Mouse (Mus musculus) erythroid progenitor cell, adult 5-6 weeks (primary cell): ENCODE results near the gene Pcbp3. TPM values are rescaled to one million over a fixed set of nuclear protein-coding genes. Genes with fewer than 3 reads are reported as not detected.
"Not testable (repeated sequence)": the region's sequence is repeated elsewhere in the genome, so short reads cannot be mapped to it uniquely, and the experiment has no call there.

ENCODE experiments used
- ATAC-seq: replicated peaks from 2 replicates; pipeline ENCODE4 v1.8.0; 2016; ENCODE audit warnings: moderate number of reproducible peaks, mild to moderate bottlenecking, moderate TSS enrichment, inconsistent platforms; ENCODE audit not compliant: poor library complexity, low FRiP score, severe bottlenecking
- total RNA-seq, 2 experiments: library from RNA; stranded (forward) in 1 of 2; stranded (reverse) in 1 of 2; fragments of 150-400 nt in 1 of 2; fragments of 186-747, 209-891 nt in 1 of 2; gene quantifications; 2 replicates each; pipeline versions ENCODE4 v1.2.3 to v1.2.4; 2015 to 2017; ENCODE audit warnings: low replicate concordance in 2 of 2

Gene Pcbp3
- total RNA-seq (2015; ENCODE audit: low replicate concordance) (2.9 TPM in 1 of 2 replicates, not detected in the other), total RNA-seq (2017; ENCODE audit: low replicate concordance) (not detected in 2 replicates)

DNA sequence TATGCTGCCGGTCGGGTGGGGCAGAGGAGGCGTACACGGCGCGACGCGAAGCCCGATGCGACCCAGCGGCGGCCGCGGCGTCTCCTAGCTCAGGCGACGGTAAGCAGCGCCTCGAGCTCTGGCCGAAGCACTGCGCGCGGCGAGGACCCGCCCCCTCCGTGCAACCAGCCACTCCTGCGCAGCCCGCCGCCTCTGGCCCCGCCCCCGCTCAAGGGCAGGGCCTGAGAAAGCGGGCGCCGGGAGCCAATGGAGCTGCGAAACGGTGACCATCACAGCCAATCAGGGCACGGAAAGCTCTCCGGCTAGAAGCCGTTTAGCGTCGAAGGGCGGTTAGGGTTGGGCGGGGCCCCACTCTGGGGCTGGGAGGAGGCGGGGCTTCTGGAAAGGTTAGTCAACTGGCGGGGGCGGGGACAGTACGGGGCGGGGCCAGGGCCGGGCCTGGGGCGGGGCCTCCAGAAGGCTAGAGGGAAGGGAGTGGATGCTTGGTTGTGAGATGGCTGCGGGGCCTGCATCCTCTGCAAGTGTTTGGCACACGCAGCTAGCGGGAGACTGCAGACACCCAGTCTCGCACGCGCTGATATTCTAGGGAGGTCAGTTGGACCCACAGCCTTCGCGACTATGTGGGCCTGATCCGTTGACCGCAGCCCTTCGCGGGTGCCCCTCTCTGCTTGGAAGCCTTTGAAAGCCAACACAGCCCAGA lies at the start of gene Pcbp3:
Pcbp3 (minus strand) TSS at position 98 of the 700 bp plus-strand sequence.
- peak; percentile 92 for ATAC-seq

DNA sequence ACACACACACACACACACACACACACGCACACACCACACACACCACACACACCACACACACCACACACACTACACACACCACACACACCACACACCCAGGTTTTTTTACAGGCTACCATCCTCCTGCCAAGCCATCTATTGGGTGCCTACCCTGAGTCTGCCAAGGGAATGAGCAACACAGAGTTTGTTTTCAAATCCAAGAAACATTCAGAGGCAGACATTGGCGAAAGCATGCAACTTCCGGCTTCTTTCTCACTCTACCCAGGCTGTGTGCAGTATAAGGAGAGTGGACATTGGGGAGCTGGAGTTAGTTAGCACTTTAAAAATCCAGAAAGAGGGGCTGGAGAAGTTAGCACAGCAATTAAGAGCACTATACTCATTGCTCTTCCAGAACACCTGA lies 47.0 kb upstream of the Pcbp3 start:
- ATAC-seq: no peak

DNA sequence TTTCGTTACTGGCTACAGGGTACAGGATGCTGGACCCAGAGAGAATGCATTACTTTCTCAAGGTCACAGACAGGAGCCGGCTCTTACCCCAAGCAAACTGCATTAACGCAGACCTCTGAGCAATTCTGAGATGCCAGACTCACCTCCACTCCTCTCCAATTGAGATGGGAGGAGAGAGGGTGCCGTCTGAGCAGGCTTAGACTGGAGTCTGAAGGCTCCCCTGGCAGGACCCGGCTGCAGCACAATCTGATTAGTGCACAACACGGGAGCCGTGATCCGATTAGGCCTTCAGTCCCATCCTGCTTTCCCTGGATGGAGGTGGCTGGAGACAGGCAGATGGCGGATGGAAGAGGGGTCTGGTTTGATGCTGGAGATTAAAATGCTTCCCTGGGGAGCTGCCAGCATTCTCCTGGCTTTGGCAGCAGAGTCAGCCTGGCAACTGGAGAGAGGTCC lies 46.4 kb upstream of the Pcbp3 start:
- no peak for ATAC-seq

DNA sequence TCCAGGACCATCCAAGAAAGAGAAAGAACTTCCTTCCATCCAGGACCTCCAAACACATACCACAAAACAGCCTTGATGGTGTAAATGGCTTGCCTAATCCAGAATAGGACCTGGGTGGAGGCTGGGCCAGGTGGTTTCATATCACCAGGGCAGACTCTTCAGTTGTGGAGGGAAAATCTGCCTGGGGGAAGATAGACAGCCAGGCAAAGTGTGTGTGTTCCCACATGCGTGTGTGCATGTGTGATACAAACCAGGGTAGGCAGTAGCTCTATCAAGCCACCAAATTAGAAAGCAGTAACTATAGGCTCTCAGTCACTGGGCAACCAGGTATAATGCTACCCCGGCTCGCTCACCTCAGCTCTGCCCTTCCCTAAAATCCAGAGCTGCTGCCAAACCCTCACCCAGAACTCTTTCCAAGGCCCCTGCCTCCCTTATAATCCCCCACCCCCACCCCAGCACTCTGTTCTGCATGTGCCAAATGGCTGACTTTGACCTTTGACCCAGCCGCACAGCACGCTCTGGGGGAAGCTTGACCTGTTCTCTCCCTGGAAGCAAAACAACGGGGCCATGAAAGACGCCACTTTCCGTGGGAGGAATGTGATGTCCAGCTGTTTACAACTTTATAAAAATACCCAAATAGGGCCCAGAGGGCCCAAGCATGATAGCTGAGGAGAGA lies 45.9 kb upstream of the Pcbp3 start:
- no peak for ATAC-seq

DNA sequence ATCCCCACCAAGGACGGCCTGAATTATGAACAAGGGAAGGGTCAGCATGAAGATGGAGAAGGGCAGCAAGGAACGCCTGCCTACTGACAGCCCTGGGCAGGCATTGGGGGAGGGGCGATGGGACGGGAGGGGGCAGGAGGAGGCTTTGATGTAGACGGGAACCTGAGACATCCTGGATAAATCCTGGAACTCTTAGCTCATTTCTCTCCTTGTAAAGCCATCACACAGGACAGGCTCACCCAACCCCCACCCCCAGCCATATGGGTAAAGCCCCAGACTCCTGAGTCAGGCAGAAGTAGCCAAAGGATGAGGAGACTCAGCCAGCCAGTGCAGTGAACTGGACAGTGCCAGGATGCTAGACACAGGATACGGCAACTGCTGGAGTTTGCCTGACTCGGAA lies 43.2 kb upstream of the Pcbp3 start:
- ATAC-seq: no peak

DNA sequence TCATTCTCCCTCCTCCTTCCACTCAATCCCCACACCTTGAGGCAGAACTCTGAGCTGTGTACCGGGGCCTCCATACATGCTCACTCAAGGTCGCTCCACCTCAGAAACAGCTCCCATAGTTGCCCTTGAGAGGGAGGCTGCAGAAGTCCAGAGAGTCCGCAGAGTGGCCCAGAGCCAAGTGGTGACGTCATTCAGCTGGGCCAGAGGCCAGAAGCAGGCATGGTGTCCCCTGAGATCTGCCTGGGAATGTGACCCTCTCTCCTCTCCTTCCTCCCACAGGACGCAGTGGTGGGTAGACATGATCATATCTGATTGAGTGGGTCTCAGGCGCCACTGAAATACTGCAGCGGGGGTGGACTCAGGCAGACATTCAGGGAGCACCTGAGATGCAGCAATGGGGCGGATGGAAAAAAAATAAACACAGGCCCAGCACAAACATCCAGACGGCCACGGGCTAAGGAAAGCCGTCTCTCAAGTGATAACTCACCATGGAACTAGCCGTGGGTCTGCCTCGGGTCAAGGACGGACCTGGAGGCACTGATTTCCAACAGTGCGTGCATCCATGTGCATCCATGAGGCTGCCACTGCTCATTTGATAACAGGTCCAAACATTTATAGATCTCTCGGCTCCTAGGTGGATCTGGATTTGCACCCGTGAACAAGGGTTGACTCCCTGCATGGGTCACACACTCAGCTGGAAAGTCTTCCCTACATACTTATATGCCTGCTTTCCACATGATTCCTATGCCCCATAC lies 36.2 kb upstream of the Pcbp3 start:
- ATAC-seq: 0 out of 2 replicates have a peak, but pooled peaks have one; percentile 30

DNA sequence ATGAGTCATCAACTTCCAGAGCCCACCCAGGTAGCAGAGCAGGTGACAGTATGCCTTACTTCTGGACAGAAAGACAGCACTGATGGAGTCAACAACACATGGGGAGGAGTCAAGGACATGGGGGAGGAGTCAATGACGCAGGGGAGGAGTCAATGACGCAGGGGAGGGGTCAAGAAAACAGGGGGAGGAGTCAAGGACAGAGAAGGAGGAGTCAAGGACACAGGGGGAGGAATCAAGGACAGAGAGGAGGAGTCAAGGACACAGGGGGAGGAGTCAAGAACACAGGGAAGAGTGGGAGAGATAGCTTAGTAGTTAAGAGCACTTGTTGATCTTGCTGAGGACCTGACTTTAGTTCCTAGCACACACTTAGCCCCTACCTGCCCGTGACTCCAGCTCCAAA lies 30.8 kb upstream of the Pcbp3 start:
- ATAC-seq: no peak

DNA sequence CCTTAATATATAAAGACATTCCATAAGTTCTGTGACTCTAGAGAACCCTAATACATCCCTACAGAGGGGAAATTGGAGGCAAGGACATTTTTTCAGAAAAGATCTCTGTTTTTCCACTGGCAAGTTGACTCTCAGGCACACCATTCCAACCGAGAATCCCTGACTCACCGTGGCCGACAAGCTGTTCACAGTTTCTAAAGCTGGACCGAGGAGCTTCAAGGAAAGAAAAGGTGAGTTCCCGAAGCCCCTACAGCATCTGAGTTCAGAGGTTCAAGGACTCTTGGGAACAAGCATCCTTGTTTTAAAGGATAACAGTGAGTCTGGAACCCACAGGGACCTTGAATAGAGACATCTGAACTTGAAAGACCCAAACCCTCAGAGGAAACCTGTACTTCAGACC lies 26.9 kb upstream of the Pcbp3 start:
- ATAC-seq: no peak

DNA sequence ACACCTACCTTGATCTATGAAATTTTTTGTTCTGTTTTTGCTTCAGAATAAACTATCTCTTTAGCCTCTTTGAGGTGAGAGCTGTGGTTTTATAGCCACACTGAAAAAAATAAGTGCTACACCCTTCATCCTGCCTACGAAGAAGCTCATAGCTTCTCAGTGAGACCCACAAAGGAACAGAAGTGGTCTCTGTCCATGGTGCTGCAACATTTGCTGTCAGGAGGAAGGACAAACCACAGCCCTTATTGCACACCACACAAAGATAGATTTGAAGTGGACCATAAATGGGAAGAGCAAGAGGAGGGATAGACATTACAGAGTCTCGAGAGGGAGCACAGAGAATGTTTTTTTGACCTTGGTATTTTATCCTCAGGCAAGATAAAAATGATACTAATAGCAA lies 16.4 kb upstream of the Pcbp3 start:
- no peak for ATAC-seq

DNA sequence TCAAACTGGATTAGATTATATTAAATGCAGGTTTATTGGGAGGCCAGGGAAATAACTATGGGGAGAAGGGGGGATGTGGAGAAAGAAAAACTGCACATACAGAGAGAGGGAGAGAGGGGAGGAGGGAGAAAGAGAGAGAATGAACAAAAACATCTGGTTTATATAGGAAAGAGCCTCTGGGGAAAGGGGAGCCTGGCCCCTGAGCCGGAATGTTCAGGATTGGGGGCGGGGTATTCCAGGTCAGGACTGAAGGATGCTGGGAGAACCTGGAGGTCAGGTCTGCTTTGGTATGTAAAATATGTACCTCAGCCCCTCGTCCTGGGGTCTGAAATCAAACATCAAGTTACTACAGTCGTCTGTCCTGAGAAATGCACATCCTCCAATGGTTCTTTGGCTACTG lies 15.0 kb upstream of the Pcbp3 start:
- no peak for ATAC-seq

DNA sequence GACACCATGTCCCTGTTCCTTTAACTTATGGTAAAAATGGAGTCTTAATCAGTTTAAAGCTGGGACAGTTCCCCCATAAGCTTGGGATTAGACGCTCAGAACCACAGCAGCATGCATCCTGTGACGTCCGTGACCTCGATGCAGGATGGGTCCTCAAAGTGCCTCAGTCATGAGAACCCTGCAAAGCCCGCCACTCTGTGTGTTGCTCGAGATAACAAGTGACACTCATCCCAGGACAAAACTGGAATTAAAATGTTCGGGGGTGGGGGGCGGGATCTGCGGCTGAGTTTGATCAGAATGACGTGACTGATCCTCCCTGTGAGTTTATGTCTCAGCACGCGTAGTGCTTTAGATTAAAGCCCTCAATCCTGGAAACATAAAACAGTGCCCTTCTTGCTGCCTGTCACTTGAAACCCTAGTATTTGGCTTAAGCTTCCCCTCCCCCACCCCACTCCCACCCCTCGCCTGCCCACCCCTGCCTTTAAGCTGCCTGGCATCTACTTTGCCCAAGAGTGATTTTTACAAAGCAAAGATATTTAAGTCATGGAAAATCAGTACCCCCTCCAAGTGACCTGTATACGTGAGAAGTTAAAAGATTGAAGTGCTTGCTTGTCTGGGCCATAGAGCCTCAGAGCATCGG lies 12.2 kb upstream of the Pcbp3 start:
- no peak for ATAC-seq

DNA sequence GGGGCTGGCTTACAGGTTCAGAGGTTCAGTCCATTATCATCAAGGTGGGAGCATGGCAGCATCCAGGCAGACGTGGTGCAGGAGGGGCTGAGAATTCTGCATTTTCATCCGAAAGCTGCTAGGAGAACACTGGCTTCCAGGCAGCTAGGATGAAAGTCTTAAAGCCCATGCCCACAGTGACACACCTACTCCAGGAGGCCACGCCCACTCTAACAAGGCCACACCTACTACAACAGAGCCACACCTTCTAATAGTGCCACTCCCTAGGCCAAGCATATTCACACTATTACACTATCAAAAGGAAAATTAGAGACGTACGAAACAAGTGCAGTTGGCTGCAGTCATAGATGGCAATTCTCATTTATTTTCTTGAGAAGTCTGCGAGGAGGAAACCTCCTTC lies 10.6 kb upstream of the Pcbp3 start:
- ATAC-seq: not testable (repeated sequence)

DNA sequence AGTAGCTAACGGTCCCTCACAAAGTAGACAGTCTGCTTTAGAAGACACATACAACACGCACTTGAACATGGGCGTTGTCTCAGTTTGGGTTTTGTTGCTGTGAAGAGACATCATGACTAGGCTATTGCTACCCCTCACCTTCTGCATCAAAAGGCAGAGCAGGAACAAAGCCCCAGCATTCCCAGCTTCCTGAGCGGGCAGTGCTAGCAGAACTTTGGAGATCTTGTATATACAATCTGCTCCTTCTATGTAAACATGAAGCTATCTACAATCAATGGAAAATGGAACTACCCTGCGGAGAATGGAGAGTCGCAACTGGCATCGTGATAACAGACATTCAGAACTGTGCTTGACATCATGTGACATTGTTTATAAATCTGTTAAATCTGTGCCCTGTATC lies 9.3 kb upstream of the Pcbp3 start:
- ATAC-seq: no peak

DNA sequence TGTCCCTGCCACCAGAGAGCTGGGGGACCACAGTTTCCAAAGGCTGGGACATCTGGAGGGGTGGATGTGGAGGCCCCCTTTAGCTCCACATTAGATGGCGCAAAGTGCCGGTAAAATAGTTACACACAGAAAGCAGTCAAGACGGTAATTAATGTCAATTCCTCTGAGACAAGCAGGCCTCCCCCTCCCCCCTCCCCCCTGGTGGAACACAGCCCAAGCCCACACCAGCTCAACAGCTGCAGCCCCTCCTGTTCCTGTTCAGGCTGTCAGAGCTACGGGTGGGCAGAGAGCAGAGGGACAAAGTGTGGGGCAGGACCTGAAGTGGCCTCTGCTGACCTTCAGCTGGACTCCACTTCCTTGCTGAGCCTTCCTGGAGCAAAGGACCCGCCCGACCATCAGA lies 2.7 kb upstream of the Pcbp3 start:
- ATAC-seq: no peak

DNA sequence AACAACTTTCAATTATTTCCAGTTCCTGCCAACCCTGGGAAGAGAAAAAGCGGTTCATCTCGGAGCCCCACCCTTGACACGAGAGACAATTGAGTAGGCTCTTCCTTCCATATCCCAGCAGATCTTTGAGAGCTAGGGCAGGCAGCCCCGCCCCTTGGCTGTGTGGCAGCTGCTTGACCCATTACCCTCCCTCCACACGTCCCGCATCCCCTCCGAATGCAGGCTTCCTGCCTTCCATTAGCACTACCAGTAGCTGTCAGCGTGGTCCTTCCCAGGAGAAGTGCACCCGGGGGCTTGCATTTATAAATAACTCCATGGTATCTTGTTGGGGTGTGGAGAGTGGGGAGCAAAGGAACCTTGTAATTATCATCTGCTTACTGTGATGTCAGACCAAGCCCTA lies 2.3 kb upstream of the Pcbp3 start:
- no peak for ATAC-seq

DNA sequence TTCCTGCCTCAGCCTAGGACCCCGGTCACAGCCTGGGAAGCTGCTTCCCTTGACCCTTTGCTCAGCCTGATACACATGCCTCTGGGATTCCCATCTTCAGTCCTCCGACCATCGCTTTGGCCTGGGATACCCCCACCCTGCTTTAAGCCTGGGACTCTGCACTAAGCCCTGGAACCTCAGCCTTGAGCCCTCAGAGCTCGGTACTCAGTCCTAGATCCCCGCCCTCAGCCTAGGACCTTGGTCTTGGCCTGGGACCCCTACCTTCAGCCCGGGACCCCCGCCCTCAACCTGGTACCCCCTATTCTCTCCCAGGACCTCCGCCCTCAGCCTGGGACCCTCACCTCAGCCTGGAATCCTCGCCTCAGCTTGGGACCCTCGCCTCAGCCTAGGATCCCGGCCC lies 531 bp downstream of the Pcbp3 start:
- no peak for ATAC-seq

DNA sequence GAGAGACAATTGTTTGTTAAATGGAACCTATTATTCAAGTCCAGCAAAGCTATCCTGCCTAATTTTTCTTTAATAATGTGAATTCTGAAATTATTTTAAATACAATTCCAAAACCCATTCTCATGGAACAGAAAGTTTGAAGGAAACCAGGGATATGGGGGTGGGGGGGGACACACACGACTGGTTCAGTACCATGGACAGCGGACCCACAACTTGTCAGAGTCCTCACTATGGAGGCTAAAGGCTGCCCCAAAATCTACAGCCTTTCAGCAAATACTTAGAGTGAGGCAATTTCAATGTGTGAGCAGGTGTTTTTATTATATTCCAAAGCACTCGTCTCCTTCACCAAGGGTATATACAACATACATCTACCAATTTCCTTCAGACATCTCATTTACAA lies 3.5 kb downstream of the Pcbp3 start:
- ATAC-seq: no peak

DNA sequence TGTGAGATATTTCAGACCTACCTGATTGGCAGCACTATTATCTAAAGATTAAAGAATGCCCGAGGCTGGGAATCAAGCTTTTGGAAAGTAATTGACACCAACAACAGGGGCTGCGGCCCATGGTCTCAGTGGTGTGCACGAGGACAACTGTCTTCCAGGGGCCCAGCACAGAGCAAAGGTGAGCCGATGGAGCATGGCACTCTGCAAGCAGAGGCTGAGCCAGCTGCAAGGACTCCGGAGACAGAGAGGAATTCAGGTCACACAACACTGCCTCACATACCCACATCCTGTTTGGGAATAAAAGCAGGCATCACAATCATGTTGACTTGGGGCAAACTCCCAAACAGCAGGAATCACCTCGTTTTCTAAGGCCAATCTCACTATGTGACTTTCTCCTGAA lies 5.5 kb downstream of the Pcbp3 start:
- no peak for ATAC-seq

DNA sequence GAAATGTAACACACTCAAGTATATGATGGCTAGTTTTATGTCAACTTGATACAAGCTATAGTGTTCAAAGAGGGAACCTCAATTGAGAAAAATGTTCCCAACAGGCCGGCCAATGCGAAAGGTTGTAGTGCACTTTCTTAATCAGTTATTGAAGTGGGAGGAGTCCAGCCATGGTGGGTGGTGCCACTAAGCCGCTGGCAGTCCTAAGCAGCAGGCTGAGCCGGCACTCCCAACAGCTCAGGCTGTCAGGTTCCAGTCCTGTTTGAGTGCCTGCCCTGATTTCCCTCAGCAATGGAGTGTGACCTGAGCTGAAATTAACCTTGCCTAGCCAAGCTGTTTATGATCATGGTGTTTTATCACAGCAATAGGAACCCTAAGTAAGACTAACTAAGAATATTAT lies 20.6 kb downstream of the Pcbp3 start:
- no peak for ATAC-seq

DNA sequence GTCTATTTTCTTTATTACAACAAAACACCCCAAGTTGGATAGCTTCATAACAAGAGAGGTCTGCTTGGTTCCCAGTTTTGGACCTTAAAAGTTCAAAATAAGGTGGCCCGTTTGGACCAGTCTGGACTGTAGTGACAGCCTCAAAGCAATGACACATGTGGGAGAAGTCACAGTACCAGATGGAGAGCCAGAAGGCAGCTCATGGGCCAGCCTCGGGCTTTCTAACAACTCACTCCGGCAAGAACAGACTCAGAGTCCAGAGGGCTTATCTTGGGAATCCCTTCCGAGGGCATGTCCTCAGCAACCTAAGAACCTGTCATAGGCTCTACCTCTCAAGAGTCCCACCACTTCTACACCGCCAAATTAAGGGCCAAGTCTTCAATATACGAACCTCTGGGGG lies 24.9 kb downstream of the Pcbp3 start:
- ATAC-seq: no peak
